Mouse (Mus musculus): ENCODE results near the gene Pard3.

Gene Pard3

GRCm38 (mm10) chr8:127335216-127335615 is 271.5 kb downstream of the Pard3 start:
- no peak for DNase-seq (ENCODE audit: low read depth, low spot score)

DNA sequence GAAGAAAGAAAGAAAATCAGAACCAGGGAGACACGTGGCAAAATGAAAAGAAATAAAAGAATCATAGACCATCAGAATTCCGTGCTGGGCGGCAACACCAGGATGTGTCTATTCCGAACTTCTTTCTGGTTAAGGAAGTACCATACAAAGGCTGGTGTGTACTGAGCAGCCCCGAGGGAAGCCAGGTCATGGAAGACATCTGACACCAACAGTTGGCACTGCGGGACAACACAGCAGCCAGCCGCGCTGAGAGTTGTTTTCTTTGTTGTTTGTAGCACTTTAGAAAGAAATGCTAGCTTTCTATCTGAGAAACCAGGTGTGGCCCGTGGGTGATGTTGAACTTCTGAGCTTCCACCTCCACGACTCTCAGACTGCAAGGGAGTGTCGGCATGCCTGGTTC is 274.5 kb downstream of the Pard3 start:
- no peak for DNase-seq (ENCODE audit: low read depth, low spot score)

- no peak for DNase-seq (ENCODE audit: low read depth, low spot score)
Measured at GRCm38 (mm10) chr8:127341046-127341445, 277.4 kb downstream of the Pard3 start.

DNA sequence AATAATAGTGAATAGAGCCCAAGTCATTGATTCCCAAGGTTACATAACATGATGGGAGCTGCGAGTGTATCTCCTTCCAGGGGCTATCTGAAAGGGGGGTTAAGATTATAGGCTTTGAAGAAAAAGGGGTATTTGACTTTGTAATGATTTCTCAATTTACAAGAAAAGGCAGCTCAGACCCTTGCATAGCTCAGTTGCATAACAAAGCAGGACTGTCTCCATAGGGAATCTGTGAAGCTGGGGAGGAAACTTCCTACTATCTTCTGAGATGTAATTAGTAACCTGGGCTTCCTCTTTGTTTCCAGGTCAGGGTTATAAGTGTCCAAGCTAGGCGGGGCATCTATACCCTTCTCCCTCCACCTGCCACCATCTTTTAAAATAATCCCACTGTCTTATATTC is 279.4 kb downstream of the Pard3 start:
- no peak for DNase-seq (ENCODE audit: low read depth, low spot score)

- no peak for DNase-seq (ENCODE audit: low read depth, low spot score)
Measured at GRCm38 (mm10) chr8:127344421-127344820, 280.7 kb downstream of the Pard3 start.

DNA sequence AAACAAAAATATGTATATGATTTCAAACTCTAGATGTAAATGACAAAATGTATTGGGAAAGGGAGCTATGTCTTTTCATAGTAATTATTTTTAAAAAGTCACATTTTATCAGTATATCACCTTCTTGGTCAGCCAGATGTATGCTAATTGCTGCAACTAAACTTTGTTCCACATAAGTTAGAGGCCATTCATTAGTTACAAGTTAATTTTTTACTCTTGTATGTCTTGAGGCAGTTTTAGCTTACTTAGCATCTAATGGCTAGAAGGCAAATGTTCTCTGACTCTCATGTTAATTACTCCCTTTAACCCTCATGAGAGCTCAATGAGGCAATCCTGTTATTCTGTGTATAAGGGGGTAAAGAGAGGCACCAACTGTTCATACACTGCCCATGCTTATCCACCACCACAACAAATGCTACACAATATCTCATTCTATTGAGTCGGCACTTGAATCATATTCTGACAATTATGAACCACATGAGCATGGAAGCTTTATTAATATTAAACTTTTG is 282.3 kb downstream of the Pard3 start:
- DNase-seq (ENCODE audit: low read depth, low spot score) = no peak

GRCm38 (mm10) chr8:127347890-127348495 is 284.3 kb downstream of the Pard3 start:
- no peak for DNase-seq (ENCODE audit: low read depth, low spot score)

DNA sequence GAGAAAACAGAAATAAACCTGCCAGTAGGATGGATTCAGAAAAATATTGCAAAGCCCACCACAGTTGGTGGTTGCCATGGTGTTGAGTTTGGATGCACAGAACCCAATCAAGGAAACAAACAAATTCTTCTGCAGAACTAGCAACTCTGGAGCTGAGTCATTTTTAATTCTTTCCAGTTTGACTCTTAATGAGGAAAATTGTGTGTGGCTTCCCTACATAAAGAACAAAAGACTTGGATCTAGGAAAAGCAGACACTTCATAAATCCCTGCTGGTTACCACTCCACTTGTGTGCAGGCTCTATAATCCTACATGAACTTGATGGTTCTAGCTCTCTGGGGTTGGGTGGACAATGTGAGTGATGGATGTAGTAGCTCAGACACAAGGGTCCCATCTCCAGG is 298.1 kb downstream of the Pard3 start:
- no peak for DNase-seq (ENCODE audit: low read depth, low spot score)

- DNase-seq (ENCODE audit: low read depth, low spot score) = no peak
Measured at GRCm38 (mm10) chr8:127368347-127368746, 304.7 kb downstream of the Pard3 start.

GRCm38 (mm10) chr8:127371326-127371949 is 307.7 kb downstream of the Pard3 start:
- DNase-seq (ENCODE audit: low read depth, low spot score) = no peak

DNA sequence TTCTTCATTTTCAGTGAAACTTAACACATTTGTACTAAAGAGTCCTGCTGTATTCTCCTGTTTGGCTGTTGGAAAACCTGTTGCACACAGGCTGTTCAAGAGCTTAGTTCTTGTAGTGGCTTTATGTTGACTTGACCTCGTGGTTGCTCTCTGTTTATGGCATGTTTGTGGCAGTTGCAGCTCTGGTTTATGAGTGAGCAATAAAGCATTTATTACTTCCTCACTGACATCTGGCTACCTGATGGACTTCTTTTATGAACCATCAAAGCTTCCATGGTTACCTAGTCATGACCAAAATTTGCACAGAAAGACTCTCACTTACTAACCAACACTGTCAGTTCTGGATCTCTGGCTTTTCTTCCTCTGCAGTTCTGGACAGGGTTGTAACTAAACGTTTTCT is 314.1 kb downstream of the Pard3 start:
- no peak for DNase-seq (ENCODE audit: low read depth, low spot score)

DNA sequence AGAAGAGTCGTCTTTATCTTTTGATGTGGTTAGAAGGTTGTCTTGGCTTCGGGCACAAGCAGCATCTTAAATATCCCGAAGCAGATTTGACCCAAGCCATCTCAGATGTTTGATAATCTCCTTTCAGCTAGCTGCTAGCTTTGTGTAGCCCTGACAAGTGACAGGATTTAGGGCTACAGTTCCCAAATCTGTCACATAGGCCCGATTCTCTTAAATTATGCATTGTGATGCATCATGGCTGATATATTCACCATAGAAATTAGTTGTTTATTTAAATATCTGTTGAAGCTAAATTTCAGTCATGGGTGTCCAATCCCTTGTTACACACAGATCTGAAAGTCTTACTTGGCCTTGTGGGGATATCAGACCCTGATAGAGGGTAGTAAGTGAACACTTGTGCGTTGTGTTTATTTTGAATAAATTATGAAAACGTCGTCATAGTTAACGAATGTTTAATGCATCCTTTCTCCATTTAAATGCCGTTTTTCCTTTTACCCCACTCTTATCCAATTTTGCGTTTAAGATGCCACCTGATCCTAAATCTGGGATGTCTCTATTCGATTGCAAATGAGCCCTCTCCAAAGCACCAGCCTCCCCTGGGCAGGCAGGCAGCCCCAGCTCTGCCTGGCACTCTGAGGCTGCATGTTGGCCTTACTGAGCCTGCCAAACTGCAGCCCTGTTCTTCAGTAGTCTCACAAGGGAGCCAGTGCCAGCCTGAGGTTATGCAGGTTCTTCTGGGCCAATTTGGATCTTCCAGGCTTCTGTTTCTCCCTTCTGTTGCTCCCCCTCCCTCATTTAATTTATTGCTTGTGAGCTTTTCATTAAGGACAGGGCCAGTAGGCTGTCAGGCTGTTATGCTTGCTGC is 315.5 kb downstream of the Pard3 start:
- no peak for DNase-seq (ENCODE audit: low read depth, low spot score)

- DNase-seq (ENCODE audit: low read depth, low spot score) = no peak
Measured at GRCm38 (mm10) chr8:127381259-127381658, 317.6 kb downstream of the Pard3 start.

DNA sequence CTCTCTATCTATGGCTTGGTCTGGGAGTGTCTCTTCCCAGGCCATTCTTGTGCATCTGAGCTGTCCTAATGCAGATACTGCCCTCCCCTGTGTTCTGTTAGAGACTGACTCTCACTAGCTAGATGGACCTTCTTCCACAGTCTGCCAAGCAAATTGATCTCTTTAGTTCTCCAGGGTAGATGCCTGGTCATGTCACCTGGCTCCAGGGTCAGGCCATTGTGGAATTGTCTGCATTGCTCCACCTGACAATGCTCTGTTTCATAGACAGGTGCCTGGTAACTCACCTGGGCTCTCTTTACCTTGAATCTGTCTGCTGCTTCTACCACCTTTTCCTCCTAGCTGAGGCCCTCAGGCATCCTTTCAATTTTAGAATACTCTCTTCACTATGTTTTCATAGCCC is 329.0 kb downstream of the Pard3 start:
- no peak for DNase-seq (ENCODE audit: low read depth, low spot score)

DNA sequence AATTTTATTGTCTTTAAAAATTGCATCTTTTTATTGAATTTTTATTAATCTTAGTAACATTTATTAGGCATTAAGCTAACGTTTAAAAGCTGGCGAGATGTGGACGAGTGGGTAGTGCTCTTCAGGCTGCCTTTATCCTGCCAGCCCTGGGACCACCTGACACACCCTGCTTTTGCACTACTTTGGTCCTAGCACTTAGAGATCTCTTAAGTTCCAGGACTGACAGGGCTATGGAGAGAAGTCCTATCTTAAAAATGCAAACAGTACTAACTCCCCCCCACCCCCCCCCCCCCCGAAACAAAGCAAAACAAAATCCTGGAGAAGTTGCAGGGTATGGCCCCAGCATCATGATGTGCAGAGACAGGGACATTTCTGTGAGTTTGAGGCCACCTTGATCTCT is 331.8 kb downstream of the Pard3 start:
- no peak for DNase-seq (ENCODE audit: low read depth, low spot score)

GRCm38 (mm10) chr8:127405815-127406214 is 342.1 kb downstream of the Pard3 start:
- no peak for DNase-seq (ENCODE audit: low read depth, low spot score)

DNA sequence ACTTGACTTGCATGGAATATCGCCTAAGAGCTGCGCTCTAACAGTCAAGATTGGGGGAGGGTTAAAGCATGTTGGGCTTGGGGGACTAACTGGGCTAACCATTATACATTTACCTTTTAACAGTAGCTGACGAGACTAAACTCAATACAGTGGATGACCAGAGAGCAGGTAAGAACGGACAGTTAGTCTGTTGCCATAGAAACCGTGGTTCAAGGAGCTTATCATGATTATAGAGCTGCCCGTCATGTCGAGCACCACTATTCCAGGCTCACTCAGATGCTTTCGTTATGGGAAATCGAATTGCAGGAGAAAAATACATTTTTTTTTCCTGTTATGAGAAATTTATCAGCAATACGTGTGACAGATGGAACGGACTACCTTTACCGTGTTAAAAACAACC is 346.9 kb downstream of the Pard3 start:
- no peak for DNase-seq (ENCODE audit: low read depth, low spot score)

DNA sequence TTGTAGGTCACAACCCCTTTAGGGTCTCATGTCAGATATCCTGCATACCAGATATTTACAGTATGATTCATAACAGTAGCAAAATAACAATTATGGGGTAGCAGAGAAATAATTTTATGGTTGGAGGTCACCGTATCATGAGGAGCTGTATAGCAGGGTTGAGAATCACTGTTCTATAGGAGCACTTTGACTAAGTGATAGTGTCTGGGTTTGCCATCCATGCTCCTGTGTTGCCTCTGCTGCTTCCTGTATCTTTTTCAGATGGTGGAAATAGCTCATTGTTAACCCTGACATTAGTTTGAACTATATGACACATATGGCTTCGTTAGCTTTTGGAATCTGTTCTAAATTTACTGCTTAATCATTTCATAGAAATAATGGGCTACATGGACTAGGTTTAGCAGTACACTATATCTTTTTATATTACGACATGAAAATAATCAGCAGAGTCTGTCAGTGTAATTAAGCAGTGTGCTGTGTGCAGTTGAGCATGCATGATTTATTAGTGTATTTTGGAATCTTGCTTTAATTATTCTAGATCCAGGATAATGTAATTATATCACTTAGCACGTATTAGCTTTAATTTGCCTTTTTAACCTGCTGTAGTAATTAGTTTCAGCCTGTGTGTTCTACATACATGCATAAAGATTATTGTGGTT is 347.6 kb downstream of the Pard3 start:
- DNase-seq (ENCODE audit: low read depth, low spot score) = no peak

DNA sequence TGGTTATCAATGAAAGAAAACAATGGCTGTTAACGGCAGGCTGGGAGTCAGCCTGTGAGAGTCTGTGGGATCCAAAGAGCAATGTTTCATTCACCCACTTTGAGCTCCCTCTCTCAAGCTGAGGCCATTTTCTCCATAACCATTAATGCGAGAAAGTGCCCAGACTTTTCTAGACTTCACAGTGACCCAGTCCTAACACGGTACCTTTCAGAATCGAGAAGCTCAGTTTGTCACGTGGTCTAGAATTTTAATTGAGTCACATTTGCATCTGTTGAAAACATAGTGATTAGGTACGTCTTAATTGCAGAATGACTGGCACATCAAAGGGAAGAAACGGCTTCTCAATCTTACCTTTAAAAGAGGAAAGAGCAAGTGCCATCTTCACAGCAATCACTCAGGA is 359.3 kb downstream of the Pard3 start:
- no peak for DNase-seq (ENCODE audit: low read depth, low spot score)

GRCm38 (mm10) chr8:127424211-127424916 is 360.7 kb downstream of the Pard3 start:
- DNase-seq (ENCODE audit: low read depth, low spot score) = no peak

GRCm38 (mm10) chr8:127426857-127427256 is 363.2 kb downstream of the Pard3 start:
- no peak for DNase-seq (ENCODE audit: low read depth, low spot score)

Measured in c-Kit-negative CD71-positive TER-119-positive erythroid progenitor cells, embryonic 14.5 days (primary cell).